Mouse (Mus musculus): ENCODE measurements around the gene Vat1l. TPM values are rescaled to one million over a fixed set of nuclear protein-coding genes. Genes with fewer than 3 reads are reported as not detected.

Gene Vat1l
- total and polyA plus RNA-seq, 2 experiments = not detected

DNA sequence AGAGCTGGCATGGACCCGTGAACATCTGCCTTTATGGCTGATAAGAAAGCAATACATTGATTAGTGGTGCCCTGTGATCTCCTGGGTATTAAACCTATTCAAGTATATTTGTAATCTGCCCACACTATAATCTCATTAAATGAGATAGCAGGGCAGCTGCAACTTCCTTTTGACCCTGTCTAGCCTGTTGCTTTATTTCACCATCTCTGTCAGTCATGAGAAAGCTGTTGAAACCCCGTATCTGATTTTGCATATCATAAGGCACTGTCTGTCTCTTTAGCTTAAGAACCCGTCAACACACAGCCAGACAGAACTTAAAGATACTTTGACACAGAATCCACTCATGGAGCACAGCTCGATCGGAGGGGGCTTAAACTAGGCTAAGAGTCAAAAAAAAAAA, 213.1 kb downstream of the Vat1l start:
- H3K36me3 ChIP-seq (ENCODE audit: control insufficient read depth, insufficient read depth, low read length) = no peaks in the 10 kb centered on the region
- DNase-seq (ENCODE audit: extremely low read depth, low read depth, low spot score) = no peak
- H3K27me3 ChIP-seq (ENCODE audit: control insufficient read depth, insufficient read depth, low read length) = no peaks in the 10 kb centered on the region
- H3K4me1 ChIP-seq (ENCODE audit: control insufficient read depth, insufficient read depth, low read length) = no peaks in the 10 kb centered on the region
- WGBS = 76% methylated on average over 5 of the region's 5 CpGs
- no peak overlapping the region for H3K4me3 ChIP-seq (ENCODE audit: insufficient read depth, low read depth, low read length)
- H3K27ac ChIP-seq (replicated peaks; ENCODE audit: insufficient read depth, low read depth, low read length) = no peak overlapping the region
- no peak overlapping the region for H3K9ac ChIP-seq (ENCODE audit: low read depth, low read length)
- TF ChIP-seq CTCF (IDR thresholded peaks at IDR 0.05; ENCODE audit: low read depth, low read length) (no peak), POLR2A (IDR thresholded peaks at IDR 0.05; ENCODE audit: extremely low read depth, insufficient read depth, low read length) (no peak)
- no peaks in the 10 kb centered on the region for H3K79me2 ChIP-seq (ENCODE audit: control insufficient read depth, insufficient read depth, low read length)

GRCm38 (mm10) chr8:114418904-114419303, 213.5 kb downstream of the Vat1l start:
- 62% methylated on average over 6 of the region's 6 CpGs for WGBS
- Histone ChIP-seq H3K9ac (ENCODE audit: low read depth, low read length) (no peak overlapping the region), H3K36me3 (ENCODE audit: control insufficient read depth, insufficient read depth, low read length) (no peaks in the 10 kb centered on the region), H3K4me3 (ENCODE audit: insufficient read depth, low read depth, low read length) (no peak overlapping the region), H3K79me2 (ENCODE audit: control insufficient read depth, insufficient read depth, low read length) (no peaks in the 10 kb centered on the region), H3K4me1 (ENCODE audit: control insufficient read depth, insufficient read depth, low read length) (no peaks in the 10 kb centered on the region), H3K27me3 (ENCODE audit: control insufficient read depth, insufficient read depth, low read length) (no peaks in the 10 kb centered on the region), H3K27ac (replicated peaks; ENCODE audit: insufficient read depth, low read depth, low read length) (no peak overlapping the region)
- no peak for TF ChIP-seq POLR2A (IDR thresholded peaks at IDR 0.05; ENCODE audit: extremely low read depth, insufficient read depth, low read length)
- no peak for TF ChIP-seq CTCF (IDR thresholded peaks at IDR 0.05; ENCODE audit: low read depth, low read length)
- DNase-seq (ENCODE audit: extremely low read depth, low read depth, low spot score) = no peak

GRCm38 (mm10) chr8:114421544-114421943, 216.1 kb downstream of the Vat1l start:
- WGBS = 62% methylated on average over 4 of the region's 4 CpGs
- Histone ChIP-seq H3K4me1 (ENCODE audit: control insufficient read depth, insufficient read depth, low read length) (no peaks in the 10 kb centered on the region), H3K79me2 (ENCODE audit: control insufficient read depth, insufficient read depth, low read length) (no peaks in the 10 kb centered on the region), H3K4me3 (ENCODE audit: insufficient read depth, low read depth, low read length) (no peak overlapping the region), H3K9ac (ENCODE audit: low read depth, low read length) (no peak overlapping the region), H3K27me3 (ENCODE audit: control insufficient read depth, insufficient read depth, low read length) (no peaks in the 10 kb centered on the region), H3K36me3 (ENCODE audit: control insufficient read depth, insufficient read depth, low read length) (no peaks in the 10 kb centered on the region), H3K27ac (replicated peaks; ENCODE audit: insufficient read depth, low read depth, low read length) (no peak overlapping the region)
- no peak for DNase-seq (ENCODE audit: extremely low read depth, low read depth, low spot score)
- TF ChIP-seq POLR2A (IDR thresholded peaks at IDR 0.05; ENCODE audit: extremely low read depth, insufficient read depth, low read length) (no peak), CTCF (IDR thresholded peaks at IDR 0.05; ENCODE audit: low read depth, low read length) (no peak)

Other genes starting within 250 kb of the Vat1l start
- gene Nudt7, start 72.1 kb upstream of the Vat1l start, total RNA-seq (2014; rRNA removed) = 221 and 394 TPM in 2 replicates
- 233 and 293 TPM in 2 replicates for gene Nudt7, start 72.1 kb upstream of the Vat1l start, polyA plus RNA-seq (2012; rRNA removed)
- not detected in 2 replicates for gene Clec3a, start 212.5 kb downstream of the Vat1l start, total RNA-seq (2014; rRNA removed)
- not detected in 2 replicates for gene Clec3a, start 212.5 kb downstream of the Vat1l start, polyA plus RNA-seq (2012; rRNA removed)
- 9.9 and 10.0 TPM in 2 replicates for gene Wwox, start 234.0 kb downstream of the Vat1l start, total RNA-seq (2014; rRNA removed)
- gene Wwox, start 234.0 kb downstream of the Vat1l start, polyA plus RNA-seq (2012; rRNA removed) = 5.1 and 7.2 TPM in 2 replicates

Measured in liver, adult 2 months (tissue).